ENCODE assay signal across 9 mouse cellular contexts in genomic region chr11:57929506-57929905, GRCm38 (mm10).
A peak's percentile ranks its signal among the peaks of the same experiment; 100 is the strongest.
DNase-seq lines count a peak whose midpoint lies in the region; ATAC-seq and TF ChIP-seq lines count a peak whose summit lies in the region.
"Had no signal": no experiment of that assay in that cellular context is flagged by ENCODE, and none has a peak within 500 bp of the region (broad histone marks: within the 10 kb centered on the region; RNA-seq: fewer than 3 reads in every experiment).

No protein-coding gene starts in this region.

- peaks cover 36% of the 10 kb centered on the region for H3K27me3 ChIP-seq in forebrain, embryonic 10.5 days (ENCODE audit: poor library complexity, severe bottlenecking)
- no peaks in the 10 kb centered on the region for H3K27me3 ChIP-seq in forebrain, postnatal 0 days (ENCODE audit: insufficient read depth, low read length)
- peaks cover 34% of the 10 kb centered on the region for H3K27me3 ChIP-seq in midbrain, embryonic 10.5 days (ENCODE audit: low read depth, poor library complexity, severe bottlenecking)
- 0 out of 2 replicates have a peak, but pooled peaks cover 3% of the 10 kb centered on the region for H3K27me3 ChIP-seq in midbrain, postnatal 0 days (ENCODE audit: insufficient read depth, low read length)
- peaks cover 36% of the 10 kb centered on the region for H3K27me3 ChIP-seq in limb, embryonic 12.5 days

- no peak for TF ChIP-seq CTCF in forebrain, postnatal 0 days (IDR thresholded peaks at IDR 0.05; ENCODE audit: low read depth)
- no peak for TF ChIP-seq CTCF in midbrain, postnatal 0 days (IDR thresholded peaks at IDR 0.05)

- H3K4me3 ChIP-seq in forebrain, embryonic 10.5 days = no peak overlapping the region; the same call in 1 of the 2 replicates
- H3K4me3 ChIP-seq in forebrain, postnatal 0 days (ENCODE audit: low read depth, low read length) = no peak overlapping the region
- peak overlapping the region; percentile 29 for H3K4me3 ChIP-seq in midbrain, embryonic 10.5 days
- no peak overlapping the region for H3K4me3 ChIP-seq in midbrain, postnatal 0 days (ENCODE audit: low read depth, low read length)
- H3K4me3 ChIP-seq in limb, embryonic 12.5 days (replicated peaks) = peak overlapping the region; percentile 12; the same call in 1 of the 2 replicates
- H3K4me3 ChIP-seq: left cerebral cortex, adult 2 months had no signal

- ATAC-seq in forebrain, postnatal 0 days = no peak
- ATAC-seq in midbrain, postnatal 0 days (ENCODE audit: low FRiP score) = no peak
- ATAC-seq in limb, embryonic 12.5 days (ENCODE audit: insufficient number of reproducible peaks, insufficient read depth, low FRiP score, low TSS enrichment, low read depth) = no peak

- peaks cover 19% of the 10 kb centered on the region for H3K4me1 ChIP-seq in forebrain, embryonic 10.5 days
- H3K4me1 ChIP-seq in forebrain, postnatal 0 days (ENCODE audit: insufficient read depth) = no peaks in the 10 kb centered on the region
- peaks cover 23% of the 10 kb centered on the region for H3K4me1 ChIP-seq in midbrain, embryonic 10.5 days
- no peaks in the 10 kb centered on the region for H3K4me1 ChIP-seq in midbrain, postnatal 0 days (ENCODE audit: insufficient read depth, low read length)
- peaks cover 8% of the 10 kb centered on the region for H3K4me1 ChIP-seq in limb, embryonic 12.5 days (replicated peaks)

- peak overlapping the region; percentile 58; the same call in 1 of the 2 replicates for H3K27ac ChIP-seq in forebrain, embryonic 10.5 days
- H3K27ac ChIP-seq in forebrain, postnatal 0 days (ENCODE audit: low read depth, low read length) = no peak overlapping the region
- H3K27ac ChIP-seq in midbrain, embryonic 10.5 days (replicated peaks) = peak overlapping the region; percentile 10; the same call in 1 of the 2 replicates
- H3K27ac ChIP-seq in midbrain, postnatal 0 days (ENCODE audit: low read depth, low read length) = no peak overlapping the region
- H3K27ac ChIP-seq in limb, embryonic 12.5 days = no peak overlapping the region
- H3K27ac ChIP-seq: left cerebral cortex, adult 2 months had no signal

- no peaks in the 10 kb centered on the region for H3K36me3 ChIP-seq in forebrain, embryonic 10.5 days (replicated peaks)
- no peaks in the 10 kb centered on the region for H3K36me3 ChIP-seq in forebrain, postnatal 0 days (ENCODE audit: insufficient read depth)
- no peaks in the 10 kb centered on the region for H3K36me3 ChIP-seq in midbrain, embryonic 10.5 days
- H3K36me3 ChIP-seq in midbrain, postnatal 0 days (ENCODE audit: insufficient read depth, low read length) = no peaks in the 10 kb centered on the region
- no peaks in the 10 kb centered on the region for H3K36me3 ChIP-seq in limb, embryonic 12.5 days

- no peak overlapping the region for H3K9ac ChIP-seq in forebrain, postnatal 0 days
- no peak overlapping the region for H3K9ac ChIP-seq in midbrain, postnatal 0 days (replicated peaks; ENCODE audit: low read length, poor library complexity, severe bottlenecking)
- H3K9ac ChIP-seq in limb, embryonic 12.5 days (replicated peaks) = peak overlapping the region; percentile 31; the same call in 1 of the 2 replicates

- no peak overlapping the region for H3K4me2 ChIP-seq in forebrain, postnatal 0 days (ENCODE audit: low read depth)
- no peak overlapping the region for H3K4me2 ChIP-seq in midbrain, postnatal 0 days (ENCODE audit: low read depth, low read length, poor library complexity, severe bottlenecking)
- H3K4me2 ChIP-seq in limb, embryonic 12.5 days = peak overlapping the region; percentile 36

- no peaks in the 10 kb centered on the region for H3K9me3 ChIP-seq in forebrain, embryonic 10.5 days
- H3K9me3 ChIP-seq in forebrain, postnatal 0 days (ENCODE audit: low read length) = no peaks in the 10 kb centered on the region
- H3K9me3 ChIP-seq in midbrain, embryonic 10.5 days (replicated peaks) = no peaks in the 10 kb centered on the region
- no peaks in the 10 kb centered on the region for H3K9me3 ChIP-seq in midbrain, postnatal 0 days (ENCODE audit: low read length)
- H3K9me3 ChIP-seq in limb, embryonic 12.5 days = no peaks in the 10 kb centered on the region

- no peak for DNase-seq in forebrain, embryonic 10.5 days (ENCODE audit: extremely low spot score, low spot score)
- DNase-seq in forebrain, postnatal 0 days = no peak
- peak; percentile 15 for DNase-seq in midbrain, embryonic 10.5 days (ENCODE audit: low spot score)
- no peak for DNase-seq in midbrain, postnatal 0 days (ENCODE audit: low spot score)
- DNase-seq in yolk sac, embryonic 10.5 days (ENCODE audit: low spot score) = peak; percentile 45
- no peak for DNase-seq in adrenal gland, adult 2 months
- DNase-seq in urinary bladder, postnatal 4 days (ENCODE audit: low spot score in 2 of 2) = no peak

- 10% methylated on average over 18 of the region's 18 CpGs for WGBS in forebrain, embryonic 10.5 days
- WGBS in forebrain, postnatal 0 days = 17% methylated on average over 18 of the region's 18 CpGs
- WGBS in midbrain, embryonic 10.5 days = 10% methylated on average over 18 of the region's 18 CpGs
- WGBS in midbrain, postnatal 0 days = 11% methylated on average over 18 of the region's 18 CpGs
- WGBS in limb, embryonic 12.5 days = 3% methylated on average over 18 of the region's 18 CpGs

Comparison
In these comparisons a context has a peak if more than half of its experiments do, and no peak if none do; other contexts are left out.
1. DNase-seq: peak in midbrain, embryonic 10.5 days (single experiment) and yolk sac, embryonic 10.5 days (single experiment); none in forebrain, embryonic 10.5 days (single experiment), forebrain, postnatal 0 days (single experiment), midbrain, postnatal 0 days (single experiment), adrenal gland, adult 2 months (single experiment) and urinary bladder, postnatal 4 days (0 of 2).
2. H3K27ac ChIP-seq: peak in forebrain, embryonic 10.5 days (single experiment) and midbrain, embryonic 10.5 days (single experiment); none in forebrain, postnatal 0 days (single experiment), midbrain, postnatal 0 days (single experiment) and limb, embryonic 12.5 days (single experiment).
3. H3K4me3 ChIP-seq: peak in midbrain, embryonic 10.5 days (single experiment) and limb, embryonic 12.5 days (single experiment); none in forebrain, embryonic 10.5 days (single experiment), forebrain, postnatal 0 days (single experiment) and midbrain, postnatal 0 days (single experiment).